Comparison of ENCODE assay signal across 13 mouse cellular contexts in genomic region chr2:59252818-59253217, GRCm38 (mm10).
"Had no signal": no experiment of that assay in that cellular context is flagged by ENCODE, and none has a peak within 500 bp of the region (broad histone marks: within the 10 kb centered on the region; RNA-seq: fewer than 3 reads in every experiment).

No protein-coding gene starts in this region.

- ATAC-seq: lung, postnatal 0 days had no signal

- H3K9me3 ChIP-seq: limb, embryonic 10.5 days; liver, embryonic 15.5 days had no signal

- H3K36me3 ChIP-seq: limb, embryonic 10.5 days; liver, embryonic 15.5 days had no signal

- DNase-seq: kidney, adult 11 months; lung, adult 2 months; lung, postnatal 36 days; retina, postnatal 1 day; right cerebral cortex, postnatal 4 days; spleen, adult 18-20 months; thymus, adult 18-20 months; thymus, postnatal 14 days had no signal

- H3K4me1 ChIP-seq: limb, embryonic 10.5 days; liver, embryonic 15.5 days had no signal

- H3K9ac ChIP-seq: liver, embryonic 15.5 days had no signal

- H3K27me3 ChIP-seq: liver, embryonic 15.5 days had no signal

- H3K27ac ChIP-seq: kidney, postnatal 0 days; limb, embryonic 10.5 days; liver, embryonic 15.5 days had no signal

- H3K4me3 ChIP-seq: limb, embryonic 10.5 days; liver, embryonic 15.5 days had no signal

- H3K4me2 ChIP-seq: liver, embryonic 11.5 days; liver, embryonic 15.5 days had no signal
